Mouse (Mus musculus) forebrain, embryonic 10.5 days (tissue): Measurements from ENCODE around the gene Acot11. TPM values are rescaled to one million over a fixed set of nuclear protein-coding genes. Genes with fewer than 3 reads are reported as not detected.
A peak's percentile ranks its signal among the peaks of the same experiment; 100 is the strongest.
"Not testable (repeated sequence)": the region's sequence is repeated elsewhere in the genome, so short reads cannot be mapped to it uniquely, and the experiment has no call there.

Source experiments
- DNase-seq: peaks from one replicate; pipeline ENCODE4 v3.0.0-alpha.2; 2017; ENCODE audit warnings: low spot score; ENCODE audit errors: extremely low spot score
- H3K27ac ChIP-seq: fragments of 300-500 bp; sonication (generic); 2 replicates; pipeline ENCODE4 v1.5.1; 2016; ENCODE audit warnings: mild to moderate bottlenecking
- H3K27me3 ChIP-seq: fragments of 300-500 bp; sonication (generic); 2 replicates; pipeline ENCODE4 v1.6.1; 2016; ENCODE audit warnings: mild to moderate bottlenecking; ENCODE audit not compliant: poor library complexity, severe bottlenecking
- H3K36me3 ChIP-seq: fragments of 300-500 bp; sonication (generic); replicated peaks from 2 replicates; pipeline ENCODE4 v1.6.1; 2016; ENCODE audit warnings: mild to moderate bottlenecking, moderate library complexity
- H3K4me1 ChIP-seq: fragments of 300-500 bp; sonication (generic); 2 replicates; pipeline ENCODE4 v1.6.1; 2016
- H3K4me3 ChIP-seq: fragments of 300-500 bp; sonication (generic); 2 replicates; pipeline ENCODE4 v1.5.1; 2016; ENCODE audit warnings: mild to moderate bottlenecking, moderate library complexity
- H3K9me3 ChIP-seq: fragments of 300-500 bp; sonication (generic); 2 replicates; pipeline ENCODE4 v1.6.1; 2016; ENCODE audit warnings: mild to moderate bottlenecking, moderate library complexity
- WGBS: fragments of 180-500 bp; shearing (Covaris S2); methylation state at CpG from one replicate; pipeline ENCODE4 v1.1.7; 2016; 5-methylcytosine and 5-hydroxymethylcytosine counted together
- polyA plus RNA-seq: library from polyadenylated mRNA; unstranded; fragments of >200 nt; fragmentation: Nextera tagmentation; extraction: Ambion mirVana; gene quantifications from 2 replicates; pipeline ENCODE4 v1.2.1, GENCODE M21; 2016

Acot11 gene
- polyA plus RNA-seq, 1 experiment from 2014 or later, result 2.1 TPM

DNA sequence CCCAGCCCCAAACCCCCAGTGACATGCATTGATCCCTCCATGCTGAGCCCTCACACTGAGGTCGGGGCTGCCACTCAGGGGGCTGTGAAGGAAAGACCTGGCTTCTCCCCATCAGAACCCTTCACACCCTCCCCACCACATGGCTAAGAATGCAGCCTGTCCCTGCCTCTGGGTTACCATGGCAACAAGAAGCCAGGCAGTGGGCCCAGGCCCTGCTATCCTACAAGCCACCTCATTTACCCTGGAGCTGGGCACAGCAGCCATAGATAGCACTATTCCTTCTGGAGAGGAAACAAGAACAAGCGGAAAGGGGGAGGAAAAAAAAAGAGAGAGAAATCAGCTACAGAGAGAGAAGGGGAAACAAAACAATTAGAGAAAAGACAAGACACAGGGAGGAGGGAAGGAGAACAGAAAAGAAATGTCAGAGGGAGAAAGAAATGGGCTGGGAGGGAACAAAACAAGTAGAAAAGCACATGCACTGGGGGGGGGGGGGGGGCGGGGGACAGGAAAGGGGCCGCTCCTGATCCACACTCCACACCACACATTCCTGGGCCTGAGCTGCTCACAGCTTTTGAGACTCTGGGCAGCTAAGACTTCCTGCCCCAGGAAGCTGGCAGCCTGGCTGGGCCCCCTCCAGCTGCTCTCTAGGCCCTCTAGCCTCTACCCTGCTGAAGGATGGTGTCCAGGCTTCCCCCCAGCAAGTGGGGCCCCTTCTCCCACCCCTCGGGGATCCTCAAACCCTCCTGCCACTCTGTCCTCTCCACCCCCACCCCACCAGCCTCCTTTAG lies 18.9 kb downstream of the Acot11 start:
- Histone ChIP-seq H3K36me3 (no peaks in the 10 kb centered on the region), H3K4me1 (peaks cover 82% of the 10 kb centered on the region), H3K27me3 (peaks cover 5% of the 10 kb centered on the region; the same call in 1 of the 2 replicates), H3K9me3 (no peaks in the 10 kb centered on the region), H3K4me3 (peak overlapping the region; percentile 0; the same call in 1 of the 2 replicates), H3K27ac (peak overlapping the region; percentile 91)
- 9% methylated on average over 3 of the region's 5 CpGs for WGBS
- DNase-seq, result peak; percentile 78

- WGBS, result 56% methylated on average over 7 of the region's 7 CpGs
- DNase-seq, result no peak
- Histone ChIP-seq H3K27ac (peak overlapping the region; percentile 91), H3K27me3 (0 out of 2 replicates have a peak, but pooled peaks cover 5% of the 10 kb centered on the region), H3K4me3 (no peak overlapping the region), H3K4me1 (peaks cover 88% of the 10 kb centered on the region), H3K36me3 (no peaks in the 10 kb centered on the region), H3K9me3 (no peaks in the 10 kb centered on the region)
These were observed 19.5 kb downstream of the Acot11 start for GRCm38 (mm10) chr4:106785345-106785744.

DNA sequence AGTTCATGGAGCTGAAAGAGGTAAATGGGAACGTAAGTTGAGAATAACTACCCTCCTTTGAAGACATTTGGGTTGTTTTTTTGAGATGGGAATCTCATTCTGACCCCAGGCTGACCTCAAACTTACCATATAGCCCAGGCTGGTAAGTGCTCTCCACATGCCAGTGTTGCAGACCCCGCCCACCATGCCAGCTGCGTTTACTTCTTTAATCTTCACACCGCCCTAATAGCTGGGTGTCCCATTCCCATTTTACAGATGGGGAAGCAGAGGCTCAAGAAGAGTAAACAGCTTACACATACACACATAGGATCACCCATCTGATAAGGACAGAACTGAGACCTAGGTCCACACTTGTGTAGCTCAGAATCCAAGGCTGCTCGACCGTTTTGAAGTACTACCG lies 20.0 kb downstream of the Acot11 start:
- Histone ChIP-seq H3K9me3 (no peaks in the 10 kb centered on the region), H3K4me3 (no peak overlapping the region), H3K27me3 (0 out of 2 replicates have a peak, but pooled peaks cover 5% of the 10 kb centered on the region), H3K4me1 (peaks cover 91% of the 10 kb centered on the region), H3K27ac (peak overlapping the region; percentile 91), H3K36me3 (no peaks in the 10 kb centered on the region)
- no peak for DNase-seq
- 92% methylated on average over 7 of the region's 7 CpGs for WGBS

DNA sequence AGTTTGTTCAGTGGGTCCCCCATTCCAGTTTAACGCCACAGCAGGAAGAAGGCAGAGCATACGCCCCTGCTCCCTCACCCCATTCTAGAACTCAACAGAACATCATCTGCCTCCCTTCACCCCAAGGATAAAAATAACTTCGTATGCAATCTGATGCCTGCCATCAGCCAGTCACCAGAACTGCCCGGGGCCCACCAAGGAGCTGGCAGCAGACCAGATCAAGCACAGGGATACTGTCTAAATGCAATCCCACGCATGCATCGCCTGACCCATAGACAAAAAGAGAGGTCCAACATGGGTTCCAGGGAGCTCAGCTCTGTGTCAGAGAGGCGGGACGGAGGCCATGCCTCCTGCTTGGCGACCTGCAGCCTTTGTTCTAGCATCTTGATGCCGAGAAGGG lies 21.7 kb downstream of the Acot11 start:
- 0 out of 2 replicates have a peak, but pooled peaks cover 5% of the 10 kb centered on the region for H3K27me3 ChIP-seq
- H3K4me1 ChIP-seq, result peaks cover 91% of the 10 kb centered on the region
- WGBS, result 87% methylated on average over 10 of the region's 10 CpGs
- no peak for DNase-seq
- H3K4me3 ChIP-seq, result no peak overlapping the region
- peak overlapping the region; percentile 51 for H3K27ac ChIP-seq
- H3K36me3 ChIP-seq, result no peaks in the 10 kb centered on the region
- H3K9me3 ChIP-seq, result no peaks in the 10 kb centered on the region

DNA sequence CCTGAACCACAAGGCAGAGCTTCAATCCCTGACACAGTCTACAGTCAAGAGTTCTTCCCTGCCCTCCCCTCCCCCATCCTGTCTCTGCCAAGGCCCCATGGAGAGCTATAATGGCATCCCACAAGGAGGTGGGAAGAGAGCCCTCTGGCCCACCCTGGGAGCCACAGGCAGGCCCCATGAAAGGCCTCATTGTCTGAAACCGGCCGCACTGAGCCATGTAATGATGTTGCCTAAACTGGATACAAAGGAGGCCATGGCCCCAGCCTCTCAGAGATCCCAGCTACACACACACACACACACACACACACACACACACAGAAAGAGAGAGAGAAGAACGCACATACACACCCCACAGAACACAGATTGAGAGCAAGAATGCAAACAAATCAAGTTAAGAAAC lies 24.8 kb downstream of the Acot11 start:
- H3K27ac ChIP-seq, result peak overlapping the region; percentile 75

GRCm38 (mm10) chr4:106778116-106778788 lies 26.5 kb downstream of the Acot11 start:
- Histone ChIP-seq H3K9me3 (no peaks in the 10 kb centered on the region), H3K36me3 (no peaks in the 10 kb centered on the region), H3K27me3 (0 out of 2 replicates have a peak, but pooled peaks cover 5% of the 10 kb centered on the region), H3K27ac (peak overlapping the region; percentile 75), H3K4me3 (no peak overlapping the region), H3K4me1 (peaks cover 61% of the 10 kb centered on the region)
- 46% methylated on average over 5 of the region's 5 CpGs for WGBS
- DNase-seq, result peak; percentile 66

More for the DNA sequence above, 24.8 kb downstream of the Acot11 start:
- Histone ChIP-seq H3K4me1 (peaks cover 79% of the 10 kb centered on the region), H3K4me3 (0 out of 2 replicates have a peak overlapping the region, but pooled peaks have one; percentile 7), H3K27me3 (0 out of 2 replicates have a peak, but pooled peaks cover 5% of the 10 kb centered on the region), H3K9me3 (no peaks in the 10 kb centered on the region), H3K36me3 (no peaks in the 10 kb centered on the region)
- peak; percentile 72 for DNase-seq
- 13% methylated on average over 3 of the region's 3 CpGs for WGBS

DNA sequence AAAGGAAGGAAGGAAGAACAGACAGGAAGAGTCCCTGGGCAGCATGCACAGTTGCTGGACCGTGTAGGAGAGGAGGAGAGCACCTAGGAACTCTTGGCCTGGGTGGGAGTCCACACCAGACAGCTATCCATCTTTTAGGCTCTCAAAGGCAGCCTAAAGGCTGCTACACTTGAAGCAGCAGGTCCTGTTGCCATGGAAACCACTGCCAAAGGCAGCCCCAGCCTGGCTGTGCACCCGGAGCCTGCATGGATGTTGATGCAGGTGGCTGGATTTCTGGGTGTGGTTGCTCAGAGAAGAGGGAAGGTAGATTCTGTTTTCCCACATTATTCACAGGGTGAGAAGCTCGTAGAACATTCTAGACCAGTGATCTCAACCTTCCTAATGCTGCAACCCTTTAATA lies 27.8 kb downstream of the Acot11 start:
- 45% methylated on average over 3 of the region's 3 CpGs for WGBS
- H3K9me3 ChIP-seq, result no peaks in the 10 kb centered on the region
- H3K4me1 ChIP-seq, result peaks cover 55% of the 10 kb centered on the region
- H3K36me3 ChIP-seq, result no peaks in the 10 kb centered on the region
- peak overlapping the region; percentile 58; the same call in 1 of the 2 replicates for H3K27ac ChIP-seq
- H3K4me3 ChIP-seq, result no peak overlapping the region
- peak; percentile 53 for DNase-seq
- 0 out of 2 replicates have a peak, but pooled peaks cover 5% of the 10 kb centered on the region for H3K27me3 ChIP-seq

- not testable (repeated sequence) for DNase-seq
- 92% methylated on average over 6 of the region's 6 CpGs for WGBS
These were observed 29.0 kb downstream of the Acot11 start for GRCm38 (mm10) chr4:106775767-106776166.

DNA sequence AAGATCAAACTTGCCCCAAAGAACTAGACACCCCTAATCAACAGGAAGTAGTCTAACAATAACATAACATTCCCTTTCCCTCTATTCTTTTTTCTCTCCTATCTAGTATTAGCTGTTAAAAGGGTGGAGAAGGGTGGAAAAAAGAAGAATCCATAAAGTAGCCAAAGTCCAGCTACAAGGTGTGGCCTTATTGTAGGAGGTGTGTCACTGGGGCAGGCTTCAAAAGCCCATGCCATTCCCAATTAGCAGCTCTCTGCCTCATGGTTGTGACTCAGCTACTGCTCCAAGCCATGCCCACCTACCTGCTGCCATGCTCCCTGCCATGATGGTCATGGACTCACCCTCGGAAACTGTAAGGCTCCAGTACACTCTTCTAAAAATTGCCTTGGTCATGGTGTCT lies 32.2 kb downstream of the Acot11 start:
- no peak overlapping the region for H3K27ac ChIP-seq
- peaks cover 14% of the 10 kb centered on the region for H3K4me1 ChIP-seq
- no peak for DNase-seq
- 90% methylated on average over 1 of the region's 1 CpGs for WGBS
- H3K36me3 ChIP-seq, result no peaks in the 10 kb centered on the region
- no peaks in the 10 kb centered on the region for H3K27me3 ChIP-seq
- H3K9me3 ChIP-seq, result no peaks in the 10 kb centered on the region
- no peak overlapping the region for H3K4me3 ChIP-seq

More at GRCm38 (mm10) chr4:106775767-106776166, 29.0 kb downstream of the Acot11 start:
- H3K27me3 ChIP-seq, H3K9me3 ChIP-seq, H3K36me3 ChIP-seq, H3K27ac ChIP-seq, H3K4me3 ChIP-seq: not testable (repeated sequence)
- peaks cover 46% of the 10 kb centered on the region for H3K4me1 ChIP-seq

DNA sequence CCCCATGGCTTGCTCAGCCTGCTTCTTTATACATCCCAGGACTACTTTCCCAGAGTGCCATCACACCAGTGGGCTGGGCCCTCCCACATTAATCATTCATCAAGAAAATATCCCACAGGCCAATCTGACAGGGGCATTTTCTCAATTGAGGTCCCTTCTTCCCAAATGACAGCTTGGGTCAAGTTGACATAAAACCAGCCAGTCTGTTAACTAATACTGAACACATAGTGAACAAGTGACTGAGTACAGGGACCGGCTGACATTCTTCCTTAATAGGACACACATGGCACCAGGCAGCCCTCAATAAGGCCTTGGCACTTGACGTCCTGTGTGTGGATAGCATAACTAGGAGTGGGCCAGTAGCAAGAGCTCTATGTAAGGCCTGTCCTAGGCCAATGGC lies 35.5 kb downstream of the Acot11 start:
- H3K9me3 ChIP-seq, result no peaks in the 10 kb centered on the region
- no peaks in the 10 kb centered on the region for H3K27me3 ChIP-seq
- peaks cover 4% of the 10 kb centered on the region for H3K4me1 ChIP-seq
- 62% methylated on average over 2 of the region's 2 CpGs for WGBS
- no peak for DNase-seq
- no peaks in the 10 kb centered on the region for H3K36me3 ChIP-seq
- no peak overlapping the region for H3K27ac ChIP-seq
- H3K4me3 ChIP-seq, result no peak overlapping the region

GRCm38 (mm10) chr4:106764166-106764565 lies 40.6 kb downstream of the Acot11 start:
- DNase-seq, result no peak
- peaks cover 18% of the 10 kb centered on the region for H3K4me1 ChIP-seq
- no peaks in the 10 kb centered on the region for H3K36me3 ChIP-seq
- H3K27me3 ChIP-seq, result no peaks in the 10 kb centered on the region
- 72% methylated on average over 7 of the region's 7 CpGs for WGBS
- H3K27ac ChIP-seq, result peak overlapping the region; percentile 62
- no peaks in the 10 kb centered on the region for H3K9me3 ChIP-seq
- H3K4me3 ChIP-seq, result no peak overlapping the region

- Histone ChIP-seq H3K4me1 (peaks cover 26% of the 10 kb centered on the region), H3K9me3 (no peaks in the 10 kb centered on the region), H3K27ac (no peak overlapping the region), H3K36me3 (no peaks in the 10 kb centered on the region), H3K27me3 (no peaks in the 10 kb centered on the region), H3K4me3 (no peak overlapping the region)
- DNase-seq, result no peak
- WGBS, result 95% methylated on average over 6 of the region's 6 CpGs
These were observed 53.1 kb downstream of the Acot11 start for GRCm38 (mm10) chr4:106751726-106752125.

- Histone ChIP-seq H3K27ac (peak overlapping the region; percentile 82), H3K27me3 (no peaks in the 10 kb centered on the region), H3K4me1 (peaks cover 27% of the 10 kb centered on the region), H3K36me3 (no peaks in the 10 kb centered on the region), H3K4me3 (peak overlapping the region; percentile 34), H3K9me3 (no peaks in the 10 kb centered on the region)
- WGBS, result 3% methylated on average over 7 of the region's 7 CpGs
- peak; percentile 80 for DNase-seq
These were observed 55.1 kb downstream of the Acot11 start for GRCm38 (mm10) chr4:106749699-106750098.
